Mouse (Mus musculus): ENCODE data around the gene Tmem213.

The Tmem213 gene

DNA sequence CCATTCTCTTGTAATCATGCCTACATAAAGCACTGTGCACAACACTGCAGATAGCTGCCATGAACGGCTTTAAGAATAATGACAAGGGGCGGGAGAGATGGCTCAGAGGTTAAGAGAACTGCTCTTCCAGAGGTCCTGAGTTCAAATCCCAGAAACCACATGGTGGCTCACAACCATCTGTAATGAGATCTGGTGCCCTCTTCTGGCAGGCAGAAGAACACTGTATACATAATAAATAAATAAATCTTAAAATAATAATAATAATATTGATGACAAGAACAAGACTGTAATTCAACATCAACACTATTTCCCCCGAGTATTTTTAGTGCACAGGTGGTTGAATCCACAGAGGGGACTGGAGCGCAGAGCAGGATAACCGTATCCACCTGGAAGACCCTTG is 47.1 kb downstream of the Tmem213 start:
- CTCF ChIA-PET = no interaction called here

DNA sequence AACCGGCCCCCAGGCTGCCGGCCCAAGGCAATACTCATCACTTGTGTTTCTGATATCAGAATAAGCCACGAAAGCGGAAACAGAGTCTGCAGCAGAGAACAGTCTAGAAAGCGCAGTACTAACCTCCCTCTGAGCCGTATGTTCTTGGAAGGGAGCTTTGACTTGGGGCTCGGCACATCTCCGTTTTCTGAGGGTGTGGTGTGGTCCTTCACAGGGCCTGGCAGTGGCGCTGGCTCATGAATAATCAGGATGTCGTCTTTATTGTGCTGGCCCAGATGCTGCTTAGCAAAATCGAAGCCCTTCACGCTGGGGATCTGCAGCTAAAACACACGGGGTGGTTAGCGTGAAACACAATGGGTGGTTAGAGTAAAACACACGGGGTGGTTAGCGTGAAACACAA is 48.9 kb downstream of the Tmem213 start:
- CTCF ChIA-PET = interaction anchor here (0.6 kb wide), 1 partner anchor 292 kb away, joined by 3 read pairs; no protein-coding TSS in a partner anchor

DNA sequence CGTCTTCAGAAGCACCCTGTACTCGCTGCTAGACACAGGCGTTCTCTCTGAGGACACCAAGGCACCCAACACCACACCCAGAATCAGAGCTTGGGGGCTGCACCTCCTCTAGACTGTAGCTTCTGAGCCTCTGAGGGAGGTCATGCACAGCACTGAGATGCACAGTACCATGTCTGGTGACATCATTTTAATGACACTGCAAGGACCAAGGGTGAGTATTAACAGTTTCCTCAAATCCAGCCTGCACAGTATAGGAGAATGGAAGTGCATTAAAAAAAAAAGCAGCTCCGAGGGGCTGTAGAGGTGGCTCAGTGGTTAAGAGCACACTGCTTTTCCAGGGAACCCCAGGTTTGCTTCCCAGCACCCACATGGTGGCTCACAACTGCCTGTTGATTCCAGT is 50.5 kb downstream of the Tmem213 start:
- CTCF ChIA-PET = interaction anchor here (0.8 kb wide), 1 partner anchor 249 kb away, joined by 4 read pairs; no protein-coding TSS in a partner anchor

DNA sequence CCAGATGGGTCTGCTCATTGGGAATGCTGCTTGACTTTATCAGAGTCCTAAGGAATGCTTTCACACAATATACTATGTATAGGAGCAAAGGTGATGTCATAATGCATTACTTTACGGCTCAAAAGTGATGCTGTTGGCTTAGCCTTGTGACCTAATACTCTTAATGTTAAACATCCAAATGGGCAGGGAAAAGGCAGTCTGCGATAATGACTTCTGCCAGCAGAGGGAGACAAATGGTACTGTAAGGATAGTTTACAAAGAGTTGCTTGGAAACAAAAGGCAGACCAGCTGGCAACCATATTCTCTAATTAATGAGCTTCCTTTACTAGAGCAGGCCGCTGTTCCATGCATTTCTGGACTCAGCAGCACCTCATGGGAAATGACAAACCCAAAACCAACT is 51.0 kb downstream of the Tmem213 start:
- CTCF ChIA-PET = interaction anchor here (0.8 kb wide), 1 partner anchor 248 kb away, joined by 4 read pairs; no protein-coding TSS in a partner anchor

DNA sequence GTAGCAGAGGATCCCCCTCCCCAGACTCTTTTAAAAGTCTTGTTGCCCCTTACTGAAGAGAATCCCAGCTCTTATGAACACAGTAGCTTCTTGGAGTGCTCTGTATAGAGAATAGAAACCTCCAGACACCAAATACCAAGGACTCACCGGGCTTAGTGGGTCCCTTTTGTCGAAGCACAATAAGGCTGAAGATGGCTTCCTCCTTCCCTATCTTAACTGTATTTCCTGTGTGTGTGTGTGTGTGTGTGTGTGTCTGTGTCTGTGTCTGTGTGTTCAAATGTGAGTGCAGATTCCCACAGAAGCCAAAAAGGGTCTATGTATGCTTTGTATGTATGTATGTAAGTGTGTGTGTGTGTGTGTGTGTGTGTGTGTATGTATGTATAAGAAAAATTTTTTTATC is 51.5 kb downstream of the Tmem213 start:
- CTCF ChIA-PET = no interaction called here

DNA sequence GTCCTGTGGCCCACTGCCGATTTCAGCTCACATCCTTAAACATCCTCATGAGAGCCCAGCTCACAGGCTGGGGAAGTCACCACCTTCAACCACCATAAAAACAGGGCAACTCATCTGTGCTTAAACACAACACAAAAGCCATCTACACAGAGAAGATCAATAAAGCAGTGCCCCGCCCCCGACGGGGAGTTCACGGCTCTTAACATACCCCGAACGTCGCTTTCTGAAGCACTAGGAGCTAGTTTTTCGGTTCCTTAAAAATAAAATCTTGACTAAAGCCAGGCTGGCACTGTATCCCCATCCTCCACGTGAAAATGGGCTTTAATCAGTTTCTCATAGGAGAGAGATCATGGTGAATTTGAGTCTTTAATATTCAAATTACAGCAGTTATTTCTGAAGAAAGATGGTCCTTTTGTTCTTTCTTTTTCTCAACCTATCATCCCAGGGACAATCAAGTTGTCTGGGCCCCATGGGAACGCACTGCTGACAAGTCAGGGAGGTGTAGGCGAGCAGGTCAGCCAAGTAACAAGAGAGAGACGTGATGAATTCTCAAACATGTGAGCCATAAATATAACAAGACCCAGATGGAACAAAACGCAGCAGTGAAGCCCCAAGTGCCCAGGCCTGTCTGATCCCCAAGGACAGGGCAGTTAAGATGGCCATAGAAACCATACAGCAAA is 53.9 kb downstream of the Tmem213 start:
- CTCF ChIA-PET = no interaction called here

DNA sequence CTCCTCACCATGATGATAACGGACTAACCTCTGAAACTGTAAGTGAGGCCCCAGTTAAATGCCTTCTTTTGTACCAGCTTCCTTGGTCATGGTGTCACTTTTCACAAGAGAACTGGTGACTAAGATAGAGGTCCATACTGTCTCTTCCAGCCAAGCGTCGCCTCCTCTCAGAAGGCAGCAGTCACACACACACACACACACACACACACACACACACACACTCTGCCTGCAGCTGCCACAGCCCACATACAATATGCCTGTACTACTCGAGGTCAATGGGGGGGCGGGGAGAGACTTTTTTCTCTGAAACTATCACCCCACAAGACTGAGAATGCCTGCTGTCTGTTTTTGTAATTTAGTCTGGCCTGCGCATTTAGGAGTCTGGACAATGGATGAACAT is 55.6 kb downstream of the Tmem213 start:
- CTCF ChIA-PET = no interaction called here

DNA sequence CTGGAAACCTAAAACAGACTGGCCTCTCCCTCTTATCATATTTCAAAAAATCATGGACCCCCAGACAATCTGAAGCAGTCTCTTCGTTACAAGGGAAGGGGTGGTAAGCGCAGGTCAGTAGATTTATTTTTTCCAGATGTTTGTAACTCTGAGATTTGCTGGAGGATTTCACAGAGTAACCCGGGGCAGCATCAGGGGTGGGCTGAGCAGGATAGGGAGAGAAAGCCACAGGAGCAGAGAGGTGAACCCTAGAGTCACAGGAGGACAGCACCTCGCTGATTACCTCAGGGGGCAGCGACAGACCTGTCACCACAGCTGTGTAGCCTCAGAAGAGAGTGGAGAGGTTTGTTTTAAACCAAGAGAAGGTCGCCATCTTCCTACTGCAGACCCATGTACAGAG is 56.3 kb downstream of the Tmem213 start:
- CTCF ChIA-PET = no interaction called here

All from spleen, embryonic (tissue).